Mouse (Mus musculus): ENCODE measurements around the gene Anapc5. TPM values are rescaled to one million over a fixed set of nuclear protein-coding genes. Genes with fewer than 3 reads are reported as not detected.

Gene Anapc5
- total RNA-seq, 2 experiments from 2014 or later = 245 TPM

DNA sequence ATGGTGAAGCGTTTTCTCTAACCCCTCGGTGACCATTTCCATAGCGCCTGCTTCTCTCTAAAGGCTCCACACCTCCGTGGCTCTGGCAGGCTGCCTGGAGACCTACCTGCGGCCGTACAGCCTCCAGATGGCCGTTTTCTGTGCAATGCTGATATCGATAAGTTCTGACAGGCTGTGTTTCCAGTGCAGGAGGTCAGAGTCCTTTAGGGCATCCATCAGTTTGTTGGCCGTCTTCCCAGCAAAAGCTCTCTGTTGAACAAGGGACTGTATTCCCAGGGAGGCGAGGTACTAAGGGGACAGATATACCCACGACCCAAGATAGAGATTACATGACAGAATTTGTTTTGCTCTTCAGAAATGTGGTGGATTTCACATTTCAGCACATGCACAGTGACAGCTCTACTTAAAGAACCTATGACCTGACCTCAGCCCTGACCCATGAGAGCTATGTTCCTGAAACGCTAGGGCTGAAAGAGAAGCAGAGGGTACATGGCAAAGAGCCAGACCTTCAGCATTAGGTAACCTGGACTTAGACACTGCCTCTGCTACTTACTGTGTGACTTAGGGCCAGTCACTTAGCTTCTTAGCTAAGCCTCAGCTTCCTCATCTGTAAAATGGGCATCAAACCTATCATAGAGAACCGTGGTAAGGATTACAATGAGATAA lies 20.7 kb downstream of the Anapc5 start:
- peak in 1 of 2 experiments; percentile 9 for DNase-seq (ENCODE audit: low spot score in 2 of 2)

DNA sequence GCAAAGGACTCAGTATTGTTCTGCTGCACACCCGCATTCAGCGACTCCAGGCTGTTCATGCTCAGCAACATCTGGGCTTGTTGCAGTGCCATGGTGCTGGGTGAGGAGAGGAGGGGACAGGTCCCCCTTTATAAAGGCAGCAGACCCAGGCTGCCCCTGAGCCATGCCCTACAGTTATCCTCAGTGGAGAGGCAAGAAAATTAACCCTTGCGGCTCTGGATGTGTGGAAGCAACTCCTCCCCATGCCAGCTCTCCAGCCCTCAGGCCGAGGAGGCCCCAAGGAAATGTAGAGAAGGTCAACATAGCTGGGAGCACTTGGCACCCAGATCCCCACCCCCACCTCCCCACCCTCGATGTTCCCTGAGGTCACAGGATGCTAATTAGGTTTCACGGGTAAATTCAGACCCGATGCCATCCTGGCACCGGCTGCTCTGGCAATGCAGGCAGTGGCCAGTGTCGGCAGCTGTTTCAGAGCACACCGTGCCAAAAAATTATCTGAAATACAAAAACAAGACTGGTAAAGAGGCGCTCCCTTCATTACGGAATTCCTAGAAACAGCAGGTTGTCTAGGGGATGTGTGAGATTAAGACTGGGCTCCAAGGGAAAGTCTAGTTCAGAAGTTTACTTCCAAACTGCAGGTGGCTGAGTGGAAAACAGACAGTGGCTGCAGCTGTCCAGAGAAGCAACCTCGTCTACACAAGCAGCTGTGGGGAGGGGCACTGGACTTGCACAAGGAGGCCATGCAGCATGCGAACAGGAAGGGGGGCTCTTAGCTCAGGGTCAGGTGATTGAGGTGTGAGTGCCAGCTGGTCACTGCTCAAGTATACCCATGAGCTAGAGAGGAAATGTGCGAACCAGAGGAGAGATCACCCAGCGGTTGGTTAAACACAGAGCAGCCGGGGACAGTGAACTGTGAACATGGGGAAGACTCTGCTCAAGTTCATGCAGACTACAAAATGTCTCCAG lies 21.5 kb downstream of the Anapc5 start:
- peak in 1 of 2 experiments; percentile 34 for DNase-seq (ENCODE audit: low spot score in 2 of 2)

- peak in 1 of 2 experiments; percentile 62 for DNase-seq (ENCODE audit: low spot score in 2 of 2)
These were observed 22.4 kb downstream of the Anapc5 start for GRCm38 (mm10) chr5:122798557-122799378.

DNA sequence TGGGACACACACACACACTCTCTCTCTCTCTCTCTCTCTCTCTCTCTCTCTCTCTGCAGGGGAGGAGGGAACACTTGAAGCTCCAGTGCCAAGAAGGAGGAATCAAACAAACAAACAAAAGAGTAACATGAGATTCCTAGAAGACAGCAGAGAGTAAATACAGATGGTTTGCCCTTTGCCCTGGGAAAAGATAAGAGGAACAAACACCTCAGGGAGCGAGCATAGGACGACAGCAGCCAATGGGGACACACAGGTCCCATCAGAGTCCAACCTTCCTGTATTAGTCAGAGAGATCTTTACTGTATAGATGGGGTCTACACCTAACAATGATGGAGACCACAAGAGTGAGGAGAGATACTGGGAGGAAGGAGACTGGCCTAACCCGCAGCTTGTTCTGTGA lies 23.3 kb downstream of the Anapc5 start:
- no peak for DNase-seq (ENCODE audit: low spot score in 2 of 2)

- no peak for DNase-seq (ENCODE audit: low spot score in 2 of 2)
These were observed 32.4 kb downstream of the Anapc5 start for GRCm38 (mm10) chr5:122788696-122789095.

GRCm38 (mm10) chr5:122786035-122786819 lies 34.9 kb downstream of the Anapc5 start:
- DNase-seq (ENCODE audit: low spot score in 2 of 2) = no peak

GRCm38 (mm10) chr5:122783726-122784406 lies 37.3 kb downstream of the Anapc5 start:
- no peak for DNase-seq (ENCODE audit: low spot score in 2 of 2)

- DNase-seq (ENCODE audit: low spot score in 2 of 2) = no peak
These were observed 39.1 kb downstream of the Anapc5 start for GRCm38 (mm10) chr5:122782066-122782465.

- no peak for DNase-seq (ENCODE audit: low spot score in 2 of 2)
These were observed 40.2 kb downstream of the Anapc5 start for GRCm38 (mm10) chr5:122780791-122781432.

GRCm38 (mm10) chr5:122779277-122779834 lies 41.8 kb downstream of the Anapc5 start, which contains the start of gene Camkk2:
Camkk2 (minus strand) TSS chr5:122779409.
- peak; percentile 83 for DNase-seq (ENCODE audit: low spot score in 2 of 2)

DNA sequence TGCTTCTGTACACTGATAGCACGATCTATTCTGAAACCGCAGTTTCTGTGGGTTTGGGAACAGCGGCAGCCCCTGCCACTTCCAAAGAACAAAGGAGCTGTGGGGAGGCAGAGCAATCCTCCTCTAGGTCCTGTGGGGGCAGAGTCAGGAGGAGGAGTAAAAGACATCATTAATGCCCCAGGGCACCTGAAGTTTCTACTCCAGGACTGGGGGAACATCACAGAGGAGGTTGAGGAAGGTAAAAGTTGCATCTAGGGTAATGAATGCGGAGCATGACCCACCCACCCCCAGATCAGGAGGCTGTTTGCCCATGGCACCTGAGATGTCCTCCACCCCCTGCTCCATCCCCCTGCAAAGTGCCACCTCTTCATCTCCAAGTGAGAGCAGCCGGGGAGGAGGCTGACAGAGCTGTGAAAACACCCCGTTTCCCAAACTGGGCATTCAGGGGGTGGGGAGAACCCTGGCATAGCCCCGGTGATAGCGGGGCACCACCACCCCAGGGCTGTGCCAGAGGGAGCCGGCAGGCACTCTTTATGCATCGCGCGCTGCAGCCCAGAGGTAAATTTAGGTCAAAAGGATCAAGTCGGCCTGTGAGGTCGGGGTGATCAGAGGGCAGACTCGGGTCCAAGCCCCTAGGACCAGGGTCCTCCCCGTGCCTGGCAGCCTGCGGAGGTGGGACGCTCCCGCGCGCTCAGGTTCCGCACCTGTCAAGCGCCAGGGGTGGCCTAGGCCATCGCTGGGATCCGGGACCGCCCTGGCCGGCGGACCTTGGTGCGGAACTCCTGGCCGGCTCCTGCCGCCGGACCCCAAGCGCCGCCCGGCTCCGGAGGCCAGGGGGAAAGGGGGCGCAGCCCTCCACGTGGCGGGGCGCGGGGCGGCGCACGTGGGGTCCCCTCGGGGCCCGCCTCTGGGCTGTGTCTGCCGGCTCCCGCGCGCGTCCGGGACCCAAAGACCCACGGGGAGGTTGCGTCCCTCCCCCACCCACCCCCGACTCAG lies 42.6 kb downstream of the Anapc5 start:
- DNase-seq (ENCODE audit: low spot score in 2 of 2) = peak in 1 of 2 experiments; percentile 47

DNA sequence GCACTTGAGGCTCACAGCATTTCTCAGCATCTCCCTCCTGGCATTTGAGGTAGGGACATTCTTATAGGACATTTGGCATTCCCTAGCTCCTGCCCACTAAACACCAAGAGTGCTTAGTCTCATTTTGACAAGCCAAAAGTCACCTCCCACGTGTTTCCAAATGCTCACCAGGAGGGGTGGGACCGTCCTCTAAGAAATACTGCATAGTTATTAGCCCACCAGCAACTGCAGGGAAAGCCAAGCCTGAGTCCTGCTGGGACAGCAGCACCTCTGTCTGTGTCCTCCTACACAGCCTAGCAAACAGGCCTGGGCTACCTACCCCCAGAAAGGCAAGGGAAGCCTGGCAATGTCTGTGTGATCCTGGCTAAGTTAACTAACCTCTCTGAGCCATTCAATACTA lies 43.8 kb downstream of the Anapc5 start:
- DNase-seq (ENCODE audit: low spot score in 2 of 2) = no peak

DNA sequence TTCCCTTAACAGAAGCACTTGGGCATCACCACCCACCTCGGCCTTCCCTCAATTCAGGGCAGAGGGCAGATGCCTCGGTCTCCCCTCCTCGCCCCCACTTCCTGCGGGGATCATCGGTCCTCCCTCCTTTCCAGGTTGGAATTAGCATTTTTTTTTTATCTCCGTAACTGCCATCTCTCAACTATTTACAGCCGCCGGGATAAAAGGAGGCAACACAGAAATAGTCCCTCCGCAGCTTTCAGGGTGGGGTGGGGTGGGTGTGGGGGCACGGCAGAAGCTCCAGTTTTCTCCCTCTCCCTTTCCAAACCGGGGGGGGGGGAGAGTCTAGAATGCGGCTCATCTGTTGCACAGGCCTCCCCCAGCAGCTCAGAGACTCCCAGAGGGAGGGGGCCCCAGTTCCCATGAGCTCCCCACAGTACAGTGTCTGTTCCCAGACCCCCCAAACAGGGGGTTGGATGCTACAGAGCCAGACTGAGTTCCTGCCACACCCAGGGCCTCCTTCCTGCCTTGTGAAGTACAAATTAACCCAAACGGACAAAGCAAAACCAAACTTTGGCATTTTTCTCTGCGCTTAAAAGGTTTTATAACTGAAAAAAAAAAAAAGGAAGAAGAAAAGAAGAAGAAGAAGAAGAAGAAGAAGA lies 45.4 kb downstream of the Anapc5 start:
- no peak for DNase-seq (ENCODE audit: low spot score in 2 of 2)

GRCm38 (mm10) chr5:122774743-122775611 lies 46.2 kb downstream of the Anapc5 start:
- no peak for DNase-seq (ENCODE audit: low spot score in 2 of 2)

GRCm38 (mm10) chr5:122773756-122774155 lies 47.4 kb downstream of the Anapc5 start:
- no peak for DNase-seq (ENCODE audit: low spot score in 2 of 2)

- no peak for DNase-seq (ENCODE audit: low spot score in 2 of 2)
These were observed 49.7 kb downstream of the Anapc5 start for GRCm38 (mm10) chr5:122771428-122771827.

Data from gastrocnemius, postnatal 4 days (tissue).